Mouse (Mus musculus): ENCODE data around the gene Iars.

- TF ChIP-seq CTCF (IDR thresholded peaks at IDR 0.05; ENCODE audit: low read depth) (no peak), EP300 (IDR thresholded peaks at IDR 0.05; ENCODE audit: low read depth) (no peak)
These were observed 38.1 kb upstream of the Iars start for GRCm38 (mm10) chr13:49643669-49644362.

All from heart, postnatal 0 days (tissue).